Mouse (Mus musculus) embryo, embryonic 11 days (tissue): ENCODE data around the gene Osbpl11.
"Not testable (repeated sequence)": the region's sequence is repeated elsewhere in the genome, so short reads cannot be mapped to it uniquely, and the experiment has no call there.

ENCODE experiments used
- DNase-seq: peaks from one replicate; pipeline ENCODE4 v3.0.0-alpha.2; 2015

The Osbpl11 gene

DNA sequence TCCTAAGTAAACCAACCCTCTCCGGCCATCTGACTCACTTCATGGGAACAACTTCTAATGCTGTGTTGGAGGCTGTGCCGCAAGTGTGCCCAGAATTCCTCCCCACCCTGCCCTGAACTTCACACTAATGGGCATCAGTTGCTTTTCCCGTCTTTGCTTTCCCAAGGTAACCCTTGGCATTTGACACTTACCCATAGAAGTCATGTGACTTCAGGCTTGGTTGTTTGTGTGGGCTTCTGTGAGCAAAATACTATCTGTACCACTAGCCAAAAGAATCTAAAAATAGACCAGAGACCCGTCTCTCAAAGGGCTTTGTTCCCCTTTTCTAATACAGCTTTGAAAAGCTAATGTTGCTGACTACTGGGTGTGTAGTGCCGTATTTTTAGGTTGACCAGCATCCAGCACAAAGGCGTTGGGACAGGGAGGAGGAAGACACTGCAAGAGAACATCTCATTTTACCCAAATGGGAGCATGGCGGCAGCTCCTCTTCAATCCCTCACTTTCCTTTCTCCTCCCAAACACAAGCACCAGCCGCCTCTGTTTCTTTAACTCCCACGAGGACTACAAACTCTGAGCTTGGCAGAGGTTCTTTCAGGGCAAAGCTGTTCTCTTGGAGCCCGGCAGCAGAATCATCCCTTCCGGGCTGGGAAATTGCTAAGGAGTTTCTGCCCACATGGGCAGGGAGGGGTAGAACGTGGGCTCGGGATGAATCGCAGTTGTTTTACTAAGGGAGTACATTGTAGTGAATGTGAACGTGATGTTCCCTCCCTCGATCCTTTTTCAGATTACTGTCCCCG is 6.4 kb upstream of the Osbpl11 start:
- no peak for DNase-seq

DNA sequence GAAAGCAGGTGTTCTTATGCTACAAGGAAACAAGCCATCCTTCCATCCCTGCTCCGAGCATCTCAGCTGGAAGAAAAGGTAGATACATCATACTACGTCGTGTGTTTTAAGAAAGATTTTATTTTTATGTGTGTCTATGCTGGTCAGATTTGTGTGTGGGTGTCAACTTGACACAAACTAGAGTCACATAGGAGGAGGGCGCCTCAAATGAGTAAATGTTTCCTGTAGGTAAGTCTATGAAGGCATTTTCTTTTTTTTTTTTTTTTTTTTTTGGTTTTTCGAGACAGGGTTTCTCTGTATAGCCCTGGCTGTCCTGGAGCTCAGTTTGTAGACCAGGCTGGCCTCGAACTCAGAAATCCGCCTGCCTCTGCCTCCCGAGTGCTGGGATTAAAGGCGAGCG is 5.6 kb upstream of the Osbpl11 start:
- DNase-seq, result not testable (repeated sequence)

DNA sequence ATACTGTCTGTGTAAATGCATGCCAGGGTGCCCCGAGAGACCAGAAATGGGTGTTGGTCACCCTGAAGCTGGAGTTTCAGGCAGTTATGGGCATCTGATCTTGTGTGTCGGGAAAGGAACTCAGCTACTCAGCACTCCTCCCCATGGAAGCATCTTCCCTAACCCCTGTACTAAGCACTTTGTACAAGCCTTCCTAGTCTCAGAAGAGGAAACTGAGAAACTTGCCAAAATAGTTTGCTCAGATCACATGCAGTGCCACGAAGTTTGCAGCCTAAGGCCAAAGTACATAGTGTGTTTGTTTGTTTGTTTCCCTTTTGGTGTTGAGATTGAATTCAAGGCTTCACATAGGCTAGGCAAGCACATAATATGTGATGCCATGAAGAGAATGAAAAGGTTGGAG is 5.0 kb upstream of the Osbpl11 start:
- no peak for DNase-seq

- no peak for DNase-seq
Measured at GRCm38 (mm10) chr16:33180793-33181192, 4.1 kb upstream of the Osbpl11 start.

DNA sequence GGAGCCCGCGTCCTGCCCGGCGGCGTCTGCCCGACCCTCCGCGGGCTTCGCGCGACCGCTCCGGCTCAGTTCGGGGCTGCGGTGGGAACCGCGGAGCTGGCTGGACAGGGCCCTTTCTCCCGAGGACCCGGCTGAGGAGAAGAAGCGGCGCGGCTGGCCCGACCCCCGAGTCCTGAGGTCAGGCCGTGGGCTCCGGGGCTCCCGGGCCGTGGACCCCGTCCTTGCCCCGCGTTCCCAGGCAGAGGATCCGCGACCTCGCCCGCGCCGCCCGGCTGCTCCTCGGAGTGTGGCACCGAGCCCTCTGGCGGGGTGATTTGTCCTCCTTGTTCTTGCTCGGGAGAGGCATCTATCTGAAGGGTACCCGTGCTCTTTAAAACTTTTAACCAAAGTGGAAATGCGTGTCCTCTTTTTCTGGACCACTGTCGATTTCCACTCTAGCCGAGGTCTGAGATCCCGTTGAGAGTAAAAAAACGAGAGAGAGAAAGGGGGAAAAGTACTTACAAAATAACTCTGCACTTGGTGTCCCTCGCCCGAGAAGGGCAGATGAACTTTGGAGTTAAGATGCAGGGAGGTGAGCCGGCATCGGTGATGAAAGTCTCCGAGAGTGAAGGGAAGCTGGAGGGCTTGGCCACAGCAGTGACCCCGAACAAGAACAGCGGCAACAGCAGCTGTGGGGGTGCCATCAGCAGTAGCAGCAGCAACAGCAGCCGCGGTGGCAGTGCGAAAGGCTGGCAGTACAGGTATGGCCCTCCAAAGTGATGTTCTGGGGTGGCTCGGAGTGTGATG is 583 bp downstream of the Osbpl11 start:
- DNase-seq, result peak; percentile 50

DNA sequence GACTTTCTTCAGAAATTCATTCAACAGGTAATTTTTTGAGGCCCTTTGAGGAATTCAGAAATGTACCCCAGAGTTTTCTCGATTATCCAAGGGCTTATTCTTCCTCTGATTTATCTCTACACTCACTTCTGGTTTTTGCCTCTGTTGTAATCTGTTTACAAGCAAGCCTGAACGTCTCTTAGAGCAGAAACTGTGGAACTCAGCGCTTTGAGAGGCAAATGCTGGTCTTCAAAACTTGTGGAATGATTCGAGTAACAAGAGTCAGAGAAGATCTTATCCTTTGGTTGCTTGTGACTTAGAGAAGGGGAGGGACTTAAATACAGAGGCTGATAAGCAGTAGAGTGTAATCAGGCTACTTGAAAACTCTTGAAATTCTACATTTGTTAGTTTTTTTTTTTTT is 1.3 kb downstream of the Osbpl11 start:
- no peak for DNase-seq

GRCm38 (mm10) chr16:33188076-33188475 is 3.2 kb downstream of the Osbpl11 start:
- no peak for DNase-seq

GRCm38 (mm10) chr16:33191671-33192091 is 6.8 kb downstream of the Osbpl11 start:
- DNase-seq, result no peak

DNA sequence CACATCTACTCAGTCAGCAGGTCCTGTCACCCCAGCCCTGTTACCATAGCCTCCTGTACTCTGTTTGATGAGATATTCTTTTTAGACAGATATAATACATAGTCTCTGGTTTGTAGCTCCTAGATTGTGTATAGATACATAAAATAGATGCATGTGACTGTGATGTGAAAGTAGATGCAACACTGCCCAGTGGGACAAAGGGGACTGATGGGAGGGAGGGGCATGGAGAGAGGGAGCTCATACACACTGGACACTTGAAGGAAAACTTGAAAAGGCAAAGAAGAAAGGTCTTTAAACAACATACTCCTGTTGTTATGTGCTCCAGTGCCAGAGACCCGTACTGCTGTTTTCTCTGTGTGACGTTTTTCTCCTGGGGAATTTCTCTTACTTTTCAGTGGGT is 7.4 kb downstream of the Osbpl11 start:
- no peak for DNase-seq

DNA sequence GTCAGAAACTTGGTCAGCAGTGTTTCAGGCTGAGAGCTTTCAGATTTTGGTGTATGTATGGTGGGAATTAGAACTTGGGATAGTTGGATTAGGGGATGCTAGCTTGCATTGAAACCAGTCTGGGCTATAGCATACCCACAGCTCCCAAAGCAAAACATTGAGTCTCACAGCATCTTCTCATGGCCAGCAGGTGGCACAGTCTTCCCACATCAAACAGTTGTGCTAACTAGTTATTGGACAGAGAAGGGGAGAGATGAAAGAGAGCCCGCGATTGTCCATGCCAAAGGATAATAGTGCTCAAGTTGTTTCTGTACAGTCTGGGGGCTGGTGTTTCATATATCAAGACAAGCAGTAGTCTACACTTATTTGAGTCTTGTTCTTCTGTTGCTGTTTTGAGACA is 8.8 kb downstream of the Osbpl11 start:
- DNase-seq, result peak; percentile 63

DNA sequence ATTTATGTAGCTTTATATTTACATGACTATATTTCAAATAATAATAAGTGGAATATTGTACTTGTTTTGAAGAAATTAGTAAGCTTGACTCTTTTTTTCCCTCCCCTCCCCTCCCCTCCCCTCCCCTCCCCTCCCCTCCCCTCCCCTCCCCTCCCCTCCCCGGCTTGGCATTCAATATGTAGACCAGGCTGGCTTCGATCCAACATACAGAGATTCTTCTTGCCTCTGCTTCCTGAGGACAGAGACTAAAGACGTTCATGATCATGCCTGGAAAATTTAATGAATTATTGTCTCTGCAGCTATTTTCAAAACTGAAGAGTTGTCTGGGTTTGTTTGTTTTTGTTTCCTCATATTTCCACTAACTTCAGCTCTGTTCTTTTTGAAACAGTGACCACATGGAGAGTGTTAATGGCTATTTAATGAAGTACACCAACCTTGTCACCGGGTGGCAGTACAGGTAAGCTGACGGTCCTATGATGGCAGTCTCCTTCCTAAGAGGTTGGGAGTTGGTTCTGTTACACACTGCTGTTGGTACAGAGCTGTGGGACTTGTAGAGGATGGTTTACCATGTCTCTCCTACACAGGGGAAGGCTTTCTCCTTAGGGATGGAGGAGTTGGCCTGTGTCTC is 10.9 kb downstream of the Osbpl11 start:
- DNase-seq, result no peak

- no peak for DNase-seq
Measured at GRCm38 (mm10) chr16:33196578-33196977, 11.7 kb downstream of the Osbpl11 start.

- no peak for DNase-seq
Measured at GRCm38 (mm10) chr16:33200589-33200988, 15.7 kb downstream of the Osbpl11 start.

- DNase-seq, result no peak
Measured at GRCm38 (mm10) chr16:33210812-33211211, 25.9 kb downstream of the Osbpl11 start.

DNA sequence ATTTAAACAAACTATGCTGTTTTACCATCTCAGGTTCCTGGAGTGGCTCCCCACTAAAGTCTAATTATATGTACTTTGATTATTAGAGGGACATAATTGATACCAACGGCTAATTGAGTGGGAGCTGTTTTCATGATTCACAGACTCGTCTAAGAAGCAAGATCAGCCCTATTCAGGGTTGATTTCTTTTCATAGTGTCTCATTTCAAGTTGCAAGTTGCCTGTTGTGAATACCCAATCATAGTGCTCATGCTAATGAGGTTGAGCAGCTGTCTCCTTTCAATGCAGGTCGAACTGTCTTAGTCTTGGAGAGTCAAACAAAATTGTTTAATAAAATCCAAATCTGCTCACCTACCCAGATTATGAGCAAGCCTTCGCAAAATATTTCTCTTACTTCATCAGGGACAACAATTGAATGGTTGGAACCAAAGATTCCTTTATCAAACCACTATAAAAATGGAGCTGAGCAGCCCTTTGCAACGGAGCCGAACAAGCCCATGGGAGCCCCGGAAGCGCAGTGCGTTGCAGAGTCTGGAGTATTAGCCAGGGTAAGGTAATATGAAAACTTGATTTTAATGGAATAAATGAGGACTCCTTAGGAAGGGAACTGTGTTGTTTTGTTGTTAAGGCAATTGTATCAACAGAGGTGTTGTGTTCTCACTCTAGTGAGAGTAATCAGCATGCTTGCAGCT is 31.6 kb downstream of the Osbpl11 start:
- no peak for DNase-seq

DNA sequence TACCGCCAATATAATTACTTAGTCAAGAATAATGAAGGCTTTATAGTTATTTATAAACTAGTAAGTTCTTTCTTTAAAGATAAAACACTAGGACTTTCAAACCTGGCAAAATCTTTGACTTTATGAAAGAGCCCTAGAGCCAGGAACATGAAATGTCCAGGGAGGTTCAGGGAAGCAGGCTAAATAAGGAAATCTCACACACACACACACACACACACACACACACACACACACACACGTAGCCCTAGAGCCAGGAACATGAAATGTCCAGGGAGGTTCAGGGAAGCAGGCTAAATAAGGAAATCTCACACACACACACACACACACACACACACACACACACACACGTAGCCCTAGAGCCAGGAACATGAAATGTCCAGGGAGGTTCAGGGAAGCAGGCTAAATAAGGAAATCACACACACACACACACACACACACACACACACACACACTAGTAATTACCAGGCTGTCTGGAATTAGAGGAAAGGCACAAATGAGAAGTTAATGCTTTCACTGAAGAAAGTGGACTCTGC is 32.7 kb downstream of the Osbpl11 start:
- DNase-seq, result not testable (repeated sequence)

DNA sequence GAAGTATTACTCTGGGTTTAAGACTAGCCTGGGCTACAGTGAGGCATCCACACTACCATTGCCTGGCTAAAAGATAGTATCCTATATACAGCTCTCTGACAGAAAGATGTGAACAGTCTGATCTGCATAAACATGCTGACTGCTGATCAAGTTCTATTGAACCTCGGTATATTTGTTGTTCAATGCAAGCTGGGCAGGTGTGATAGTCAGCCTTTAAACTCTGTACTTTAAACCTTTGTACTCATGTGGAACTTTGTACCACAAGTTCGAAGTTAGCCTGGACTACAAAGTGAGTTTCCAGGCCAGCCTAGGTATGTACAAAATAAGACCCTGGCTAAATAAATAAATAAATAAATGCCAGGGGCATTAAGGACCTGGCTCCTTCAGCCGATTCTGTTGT is 37.6 kb downstream of the Osbpl11 start:
- no peak for DNase-seq

DNA sequence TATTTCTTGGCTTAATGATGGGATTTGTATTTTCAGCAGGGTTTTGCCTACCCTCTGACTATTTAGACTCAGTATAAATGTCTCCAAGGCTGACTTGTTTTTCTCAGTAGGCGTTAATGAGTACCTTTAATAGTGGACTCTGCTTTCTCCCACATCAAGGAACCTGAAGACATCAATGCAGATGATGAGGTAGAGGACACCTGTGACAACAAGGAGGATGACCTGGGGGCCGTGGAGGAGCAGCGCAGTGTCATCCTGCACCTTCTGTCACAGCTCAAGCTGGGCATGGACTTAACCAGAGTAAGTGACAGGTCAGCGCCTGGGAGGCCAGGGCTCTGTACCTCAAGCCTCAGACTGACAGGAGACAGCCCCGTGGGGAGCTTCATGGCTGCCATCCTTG is 39.5 kb downstream of the Osbpl11 start:
- no peak for DNase-seq

GRCm38 (mm10) chr16:33234128-33234527 is 49.3 kb downstream of the Osbpl11 start:
- DNase-seq, result no peak

- DNase-seq, result no peak
Measured at GRCm38 (mm10) chr16:33236151-33236550, 51.3 kb downstream of the Osbpl11 start.

DNA sequence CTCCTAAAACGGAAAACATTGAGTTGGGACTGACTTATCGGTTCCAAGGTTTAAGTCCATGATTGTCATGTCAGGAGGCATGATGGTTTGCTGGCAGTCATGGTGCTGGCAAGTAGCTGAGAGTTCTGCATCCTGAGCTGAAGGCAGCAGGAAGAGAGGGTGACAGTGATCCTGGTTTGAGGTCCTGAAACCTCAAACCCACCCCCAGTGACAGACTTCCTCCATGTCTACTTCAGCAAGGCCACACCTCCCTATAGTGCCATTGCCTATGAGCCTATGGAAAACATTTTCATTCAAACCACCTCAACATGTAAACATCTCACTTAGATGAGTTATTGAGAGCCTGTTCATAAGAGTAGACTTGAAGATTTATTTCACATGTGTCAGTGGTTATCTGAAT is 54.4 kb downstream of the Osbpl11 start:
- no peak for DNase-seq

GRCm38 (mm10) chr16:33242046-33242445 is 57.2 kb downstream of the Osbpl11 start:
- DNase-seq, result no peak

DNA sequence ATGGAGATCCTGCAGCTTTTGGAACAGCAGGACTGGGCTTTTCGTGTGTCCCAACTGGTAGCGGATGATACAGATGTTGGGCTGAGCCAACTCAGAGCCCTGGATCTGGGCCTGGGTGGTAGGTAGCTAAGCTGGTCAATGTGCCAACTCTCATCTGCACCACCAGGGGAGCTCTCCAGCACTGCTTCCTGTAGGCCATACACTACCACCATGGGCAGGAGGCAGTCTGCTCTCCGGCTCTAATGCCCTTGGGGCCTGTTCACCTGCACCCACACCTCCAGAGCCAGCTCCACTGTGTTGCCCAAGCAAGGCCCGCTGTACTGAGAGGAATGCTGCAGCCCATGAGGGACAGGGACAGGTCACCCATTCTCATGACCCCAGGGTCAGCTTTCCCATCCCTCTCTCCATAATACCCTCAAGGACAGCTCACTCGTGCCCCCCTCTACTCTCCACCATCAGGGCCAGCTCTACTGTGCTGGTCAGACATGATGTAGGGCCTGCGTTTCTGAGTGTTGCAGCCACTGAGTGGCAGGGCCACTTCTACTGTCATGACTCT is 59.3 kb downstream of the Osbpl11 start:
- no peak for DNase-seq
